Mouse (Mus musculus) lung, postnatal 0 days (tissue): ENCODE results near the gene 5430419D17Rik. TPM values are rescaled to one million over a fixed set of nuclear protein-coding genes. Genes with fewer than 3 reads are reported as not detected.

Experiments used
- ATAC-seq: fragments of 200-750 bp; cut with Nextera tagmentation; 2 replicates; pipeline ENCODE4 v1.8.0; 2017; ENCODE audit warnings: moderate library complexity
- DNase-seq: peaks from one replicate; pipeline ENCODE4 v3.0.0-alpha.2; 2016; ENCODE audit warnings: low spot score
- H3K27ac ChIP-seq: fragments of 300-500 bp; sonication (generic); 2 replicates; pipeline ENCODE4 v1.5.1; 2014; ENCODE audit warnings: antibody characterized with exemption, mild to moderate bottlenecking, low read length, mixed read lengths
- H3K27me3 ChIP-seq: fragments of 300-500 bp; sonication (generic); replicated peaks from 2 replicates; pipeline ENCODE4 v1.6.1; 2014; ENCODE audit warnings: low read length, mixed read lengths; ENCODE audit not compliant: insufficient read depth
- H3K36me3 ChIP-seq: fragments of 300-500 bp; sonication (generic); 2 replicates; pipeline ENCODE4 v1.6.1; 2014; ENCODE audit warnings: low read length, mixed read lengths; ENCODE audit not compliant: insufficient read depth
- H3K4me1 ChIP-seq: fragments of 300-500 bp; sonication (generic); 2 replicates; pipeline ENCODE4 v1.6.1; 2014; ENCODE audit warnings: antibody characterized with exemption, low read depth, low read length, mixed read lengths; ENCODE audit not compliant: insufficient read depth
- H3K4me2 ChIP-seq: fragments of 300-500 bp; sonication (generic); replicated peaks from 2 replicates; pipeline ENCODE4 v1.6.1; 2014; ENCODE audit warnings: low read depth, mild to moderate bottlenecking, low read length, moderate library complexity, mixed read lengths
- H3K4me3 ChIP-seq: fragments of 300-500 bp; sonication (generic); 2 replicates; pipeline ENCODE4 v1.5.1; 2014; ENCODE audit warnings: low read depth, low read length
- H3K9ac ChIP-seq: fragments of 300-500 bp; sonication (generic); replicated peaks from 2 replicates; pipeline ENCODE4 v1.6.1; 2014; ENCODE audit warnings: low read depth, mild to moderate bottlenecking
- H3K9me3 ChIP-seq: fragments of 300-500 bp; sonication (generic); 2 replicates; pipeline ENCODE4 v1.6.1; 2016; ENCODE audit warnings: low read length, mixed read lengths
- CTCF ChIP-seq: IDR thresholded peaks from 2 replicates; pipeline ENCODE4 v1.5.1; 2016; ENCODE audit warnings: antibody characterized with exemption, mild to moderate bottlenecking
- EP300 ChIP-seq: IDR thresholded peaks from 2 replicates; pipeline ENCODE4 v1.6.1; 2016; ENCODE audit warnings: antibody characterized with exemption, mild to moderate bottlenecking, control low read depth
- WGBS: fragments of 180-500 bp; shearing (Covaris S2); extraction: QIAGEN DNeasy Blood & Tissue Kit; methylation state at CpG from one replicate; pipeline ENCODE4 v1.1.7; 2014; 5-methylcytosine and 5-hydroxymethylcytosine counted together
- polyA plus RNA-seq: library from polyadenylated mRNA; unstranded; fragments of >200 nt; fragmentation: Nextera tagmentation; extraction: Ambion mirVana; gene quantifications from 2 replicates; pipeline ENCODE4 v1.2.1, GENCODE M21; 2015

The 5430419D17Rik gene
- polyA plus RNA-seq, 1 experiment from 2014 or later, result 0.02 TPM

- Histone ChIP-seq H3K9ac (no peak overlapping the region), H3K36me3 (no peaks in the 10 kb centered on the region), H3K27ac (no peak overlapping the region), H3K4me3 (no peak overlapping the region), H3K4me2 (no peak overlapping the region), H3K27me3 (no peaks in the 10 kb centered on the region), H3K9me3 (no peaks in the 10 kb centered on the region), H3K4me1 (no peaks in the 10 kb centered on the region)
- DNase-seq, result peak; percentile 9
- TF ChIP-seq CTCF (peak; percentile 52), EP300 (no peak)
- 64% methylated on average over 8 of the region's 8 CpGs for WGBS
- ATAC-seq, result no peak
Measured at GRCm38 (mm10) chr7:131297151-131297550, 122.9 kb downstream of the 5430419D17Rik start.

- Histone ChIP-seq H3K4me3 (no peak overlapping the region), H3K36me3 (no peaks in the 10 kb centered on the region), H3K27ac (no peak overlapping the region), H3K9ac (no peak overlapping the region), H3K4me1 (no peaks in the 10 kb centered on the region), H3K27me3 (no peaks in the 10 kb centered on the region), H3K9me3 (no peaks in the 10 kb centered on the region), H3K4me2 (no peak overlapping the region)
- ATAC-seq, result peak; percentile 91
- 47% methylated on average over 8 of the region's 8 CpGs for WGBS
- TF ChIP-seq EP300 (peak; percentile 93), CTCF (no peak)
- DNase-seq, result peak; percentile 85
Measured at GRCm38 (mm10) chr7:131303340-131303739, 129.1 kb downstream of the 5430419D17Rik start.

GRCm38 (mm10) chr7:131306733-131307132, 132.5 kb downstream of the 5430419D17Rik start:
- Histone ChIP-seq H3K27ac (no peak overlapping the region), H3K9me3 (no peaks in the 10 kb centered on the region), H3K4me2 (no peak overlapping the region), H3K9ac (no peak overlapping the region), H3K4me1 (no peaks in the 10 kb centered on the region), H3K4me3 (no peak overlapping the region), H3K27me3 (no peaks in the 10 kb centered on the region), H3K36me3 (no peaks in the 10 kb centered on the region)
- 54% methylated on average over 5 of the region's 5 CpGs for WGBS
- peak; percentile 99 for TF ChIP-seq EP300
- no peak for TF ChIP-seq CTCF
- peak; percentile 53; the same call in 1 of the 2 replicates for ATAC-seq
- peak; percentile 57 for DNase-seq

DNA sequence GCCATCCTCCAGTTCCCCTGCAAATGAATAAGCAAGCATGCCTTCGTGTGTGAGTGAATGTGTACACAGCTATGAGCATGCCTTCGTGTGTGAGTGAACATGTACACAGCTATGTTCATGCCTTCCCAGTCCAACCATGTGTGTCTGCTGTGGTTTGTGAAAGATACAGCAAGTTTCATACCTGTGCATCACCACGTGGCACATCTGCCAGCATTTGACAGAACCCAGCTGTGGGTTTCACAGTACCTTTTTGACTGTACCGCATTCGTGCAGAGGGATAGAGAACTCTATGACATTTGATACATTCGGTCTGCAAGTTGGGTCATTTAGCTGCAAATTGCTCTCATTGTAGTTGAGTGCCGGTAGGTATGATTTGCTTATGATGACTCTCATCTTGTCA, 140.3 kb downstream of the 5430419D17Rik start:
- H3K9ac ChIP-seq, result no peak overlapping the region
- H3K4me1 ChIP-seq, result no peaks in the 10 kb centered on the region
- no peaks in the 10 kb centered on the region for H3K27me3 ChIP-seq
- no peak overlapping the region for H3K4me2 ChIP-seq
- TF ChIP-seq CTCF (no peak), EP300 (no peak)
- ATAC-seq, result no peak
- no peak overlapping the region for H3K27ac ChIP-seq
- 73% methylated on average over 7 of the region's 7 CpGs for WGBS
- H3K9me3 ChIP-seq, result no peaks in the 10 kb centered on the region
- no peak for DNase-seq
- no peaks in the 10 kb centered on the region for H3K36me3 ChIP-seq
- no peak overlapping the region for H3K4me3 ChIP-seq

DNA sequence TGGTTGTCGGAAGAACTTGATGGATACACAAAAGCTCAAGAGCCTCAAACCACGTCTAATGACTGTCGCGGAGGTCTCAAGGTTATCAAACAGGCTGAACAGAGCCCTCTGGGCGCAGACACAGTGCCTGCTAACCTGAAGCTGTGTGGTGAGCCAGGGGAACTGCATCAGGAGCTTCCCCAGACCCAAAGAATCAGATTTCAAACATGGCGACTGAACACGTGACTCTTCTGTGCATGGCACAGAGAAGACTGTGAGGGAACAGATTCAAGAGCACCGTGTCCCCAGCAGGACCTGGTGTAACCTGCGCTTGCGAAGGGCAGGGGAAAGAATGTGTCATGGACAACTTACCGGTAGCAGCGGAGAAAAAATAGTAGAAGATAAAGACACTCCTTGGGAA, 143.4 kb downstream of the 5430419D17Rik start:
- Histone ChIP-seq H3K36me3 (no peaks in the 10 kb centered on the region), H3K4me1 (no peaks in the 10 kb centered on the region), H3K4me2 (no peak overlapping the region), H3K4me3 (no peak overlapping the region), H3K27ac (no peak overlapping the region), H3K9ac (no peak overlapping the region), H3K9me3 (no peaks in the 10 kb centered on the region), H3K27me3 (no peaks in the 10 kb centered on the region)
- ATAC-seq, result no peak
- 54% methylated on average over 12 of the region's 12 CpGs for WGBS
- DNase-seq, result no peak
- TF ChIP-seq CTCF, result no peak
- TF ChIP-seq EP300, result no peak

DNA sequence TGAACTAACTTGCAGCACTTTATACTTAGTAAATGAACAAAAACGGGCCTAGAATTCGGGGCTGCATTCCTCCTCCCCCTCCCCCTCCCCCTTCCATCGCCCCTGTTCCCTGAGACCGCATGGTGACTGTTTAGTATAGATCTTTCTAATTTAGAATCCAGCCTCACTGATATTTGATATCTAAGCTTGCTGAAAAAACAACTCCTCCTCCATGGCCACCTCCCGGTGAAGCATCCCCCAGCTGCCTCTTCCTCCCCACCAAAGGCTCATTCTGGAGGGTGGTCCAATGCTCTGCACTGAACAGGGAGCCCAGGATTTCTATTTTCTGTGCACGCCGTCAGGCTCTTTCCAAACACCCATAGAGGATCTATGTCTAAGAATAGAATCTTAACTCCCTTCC, 144.1 kb downstream of the 5430419D17Rik start:
- Histone ChIP-seq H3K9me3 (no peaks in the 10 kb centered on the region), H3K27me3 (no peaks in the 10 kb centered on the region), H3K9ac (no peak overlapping the region), H3K27ac (no peak overlapping the region), H3K4me3 (no peak overlapping the region), H3K4me2 (no peak overlapping the region), H3K36me3 (no peaks in the 10 kb centered on the region), H3K4me1 (no peaks in the 10 kb centered on the region)
- DNase-seq (no peak), ATAC-seq (no peak)
- WGBS, result 79% methylated on average over 5 of the region's 7 CpGs
- no peak for TF ChIP-seq EP300
- no peak for TF ChIP-seq CTCF

DNA sequence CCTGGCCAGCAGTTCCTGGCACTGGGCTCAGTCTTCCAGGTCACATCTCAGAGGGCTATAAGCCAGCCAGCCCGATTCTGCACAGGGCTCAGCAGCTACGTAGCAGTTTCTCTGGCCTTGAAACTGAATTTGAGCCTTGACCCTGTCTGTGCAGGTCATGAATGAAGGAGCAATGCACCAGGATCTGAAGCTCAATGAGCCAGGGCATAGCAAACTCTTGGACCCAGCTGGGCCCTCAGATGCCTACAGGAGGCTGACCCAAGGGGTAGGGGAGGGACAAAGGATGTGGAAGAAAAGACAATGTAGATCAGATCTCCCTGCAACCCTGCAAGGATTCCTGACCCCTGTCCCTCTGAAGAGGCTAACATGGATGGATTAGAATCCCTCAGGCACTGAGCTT, 148.0 kb downstream of the 5430419D17Rik start, which contains the start of gene Cuzd1:
TSS of gene Cuzd1 (minus strand) at position 101 of the 400 bp plus-strand sequence.
- TF ChIP-seq CTCF (no peak), EP300 (no peak)
- Histone ChIP-seq H3K4me1 (no peaks in the 10 kb centered on the region), H3K9ac (no peak within 1 kb of the TSS), H3K9me3 (no peaks in the 10 kb centered on the region), H3K36me3 (no peaks in the 10 kb centered on the region), H3K4me3 (no peak within 1 kb of the TSS), H3K27ac (no peak within 1 kb of the TSS), H3K27me3 (no peaks in the 10 kb centered on the region), H3K4me2 (no peak within 1 kb of the TSS)
- no peak for ATAC-seq
- 66% methylated on average over 2 of the region's 2 CpGs for WGBS
- DNase-seq, result no peak
